ENCODE assay signal across 23 mouse cellular contexts in the genomic region with DNA sequence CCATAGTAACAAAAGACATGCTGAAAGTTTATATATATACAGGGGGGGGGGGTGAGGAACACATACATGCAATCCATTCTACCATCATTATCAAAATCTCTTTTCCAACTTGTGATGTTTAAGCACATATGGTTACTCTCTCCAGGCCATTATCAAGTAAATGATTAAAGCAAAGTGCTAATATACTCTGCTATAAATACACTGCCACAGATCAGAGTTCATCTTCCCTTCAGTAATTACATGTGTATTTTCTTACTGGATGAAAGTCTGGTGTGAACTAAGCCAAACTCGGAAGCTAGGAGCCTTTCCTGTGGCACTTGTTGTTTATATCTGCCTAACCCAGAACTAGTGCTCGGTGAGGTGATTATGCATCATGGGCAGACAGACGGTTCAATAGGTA. TPM values are rescaled to one million over a fixed set of nuclear protein-coding genes. Genes with fewer than 3 reads are reported as not detected.
DNase-seq lines count a peak whose midpoint lies in the region; ATAC-seq and TF ChIP-seq lines count a peak whose summit lies in the region.
"Had no signal": no experiment of that assay in that cellular context is flagged by ENCODE, and none has a peak within 500 bp of the region (broad histone marks: within the 10 kb centered on the region; RNA-seq: fewer than 3 reads in every experiment).

No protein-coding gene starts in this region.

- no peak for TF ChIP-seq CTCF in intestine, postnatal 0 days (IDR thresholded peaks at IDR 0.05; ENCODE audit: low read depth)

- intact Hi-C loops in heart, postnatal 14 days (cut with DNase I), result no loop called here

- H3K9me3 ChIP-seq in intestine, postnatal 0 days (ENCODE audit: control insufficient read depth), result no peaks in the 10 kb centered on the region
- H3K9me3 ChIP-seq: embryonic facial prominence, embryonic 10.5 days; embryonic facial prominence, embryonic 12.5 days; forebrain, embryonic 13.5 days; forebrain, embryonic 15.5 days had no signal

- no peak overlapping the region for H3K9ac ChIP-seq in intestine, postnatal 0 days (ENCODE audit: low read depth, low read length)
- H3K9ac ChIP-seq: embryonic facial prominence, embryonic 12.5 days; forebrain, embryonic 13.5 days; forebrain, embryonic 15.5 days had no signal

- ATAC-seq in intestine, postnatal 0 days, result peak; percentile 82
- ATAC-seq: activated CD4-positive, CD25-positive, alpha-beta regulatory T cell, adult 4 months; CD4-positive, CD25-positive, alpha-beta regulatory T cell, adult 4 months; forebrain, embryonic 13.5 days; forebrain, embryonic 15.5 days; Patski had no signal

- H3K4me3 ChIP-seq in intestine, postnatal 0 days (ENCODE audit: low read depth, low read length), result no peak overlapping the region
- H3K4me3 ChIP-seq: embryonic facial prominence, embryonic 10.5 days; embryonic facial prominence, embryonic 12.5 days; forebrain, embryonic 13.5 days; forebrain, embryonic 15.5 days had no signal

- no peak overlapping the region for H3K4me2 ChIP-seq in intestine, postnatal 0 days (replicated peaks; ENCODE audit: low read depth)
- H3K4me2 ChIP-seq: embryonic facial prominence, embryonic 12.5 days; forebrain, embryonic 13.5 days; forebrain, embryonic 15.5 days had no signal

- H3K4me1 ChIP-seq in intestine, postnatal 0 days (replicated peaks; ENCODE audit: control insufficient read depth, insufficient read depth, low read length), result peaks cover 11% of the 10 kb centered on the region; the same call in 1 of the 2 replicates
- H3K4me1 ChIP-seq: embryonic facial prominence, embryonic 10.5 days; embryonic facial prominence, embryonic 12.5 days; forebrain, embryonic 13.5 days had no signal

- peak overlapping the region; percentile 30; the same call in 1 of the 2 replicates for H3K27ac ChIP-seq in intestine, postnatal 0 days (ENCODE audit: low read depth, low read length)
- H3K27ac ChIP-seq: embryonic facial prominence, embryonic 10.5 days; embryonic facial prominence, embryonic 12.5 days; forebrain, embryonic 13.5 days; forebrain, embryonic 15.5 days had no signal

- peak; percentile 64 for DNase-seq in heart, adult 11 months
- no peak for DNase-seq in heart, postnatal 14 days
- DNase-seq in layer of hippocampus, adult 8-10 months (ENCODE audit: low spot score in 2 of 2), result no peak
- no peak for DNase-seq in right cerebral cortex, postnatal 25 days
- DNase-seq: adrenal gland, adult 8-10 months; adrenal gland, postnatal 14 days; adrenal gland, postnatal 36 days; B cell, adult 2 months; cerebellum, adult 11-12 months; cerebellum, adult 2 months; cerebellum, adult 9-10 months; cerebellum, postnatal 10 days; cerebellum, postnatal 25 days had no signal

- 26% methylated on average over 3 of the region's 3 CpGs for WGBS in intestine, postnatal 0 days

- no peaks in the 10 kb centered on the region for H3K36me3 ChIP-seq in intestine, postnatal 0 days (ENCODE audit: control insufficient read depth, insufficient read depth)
- H3K36me3 ChIP-seq: embryonic facial prominence, embryonic 10.5 days; embryonic facial prominence, embryonic 12.5 days; forebrain, embryonic 15.5 days; G1E had no signal

- no peaks in the 10 kb centered on the region for H3K27me3 ChIP-seq in intestine, postnatal 0 days (replicated peaks; ENCODE audit: control insufficient read depth, insufficient read depth, low read length)
- H3K27me3 ChIP-seq: embryonic facial prominence, embryonic 12.5 days; forebrain, embryonic 13.5 days; forebrain, embryonic 15.5 days had no signal

RNA-seq across cellular contexts. Expression of gene Pid1, which starts 3.8 kb away (rescaled TPM):
- total RNA-seq in heart, postnatal 14 days (2021), result 10 to 100 TPM; 10.4 to 10.9 TPM
- 35.1 and 37.4 TPM in 2 replicates for polyA plus RNA-seq in intestine, postnatal 0 days (2015; fragmentation: Nextera tagmentation; extraction: Ambion mirVana)
- total RNA-seq in layer of hippocampus, adult 8-10 months (2022), result 10 to 100 TPM; 28.7 to 41.4 (median 34.0) TPM
- total RNA-seq: CH12.LX had no signal
- polyA plus RNA-seq: G1E had no signal
